Mouse (Mus musculus): Measurements from ENCODE around the gene Insl3. TPM values are rescaled to one million over a fixed set of nuclear protein-coding genes. Genes with fewer than 3 reads are reported as not detected.

Gene Insl3
- polyA plus RNA-seq, 1 experiment from 2014 or later: not detected

- H3K36me3 ChIP-seq: peaks cover 35% of the 10 kb centered on the region
- no peak overlapping the region for H3K9ac ChIP-seq (replicated peaks)
- no peaks in the 10 kb centered on the region for H3K27me3 ChIP-seq
- H3K9me3 ChIP-seq: no peaks in the 10 kb centered on the region
- H3K4me2 ChIP-seq (replicated peaks): no peak overlapping the region
- H3K27ac ChIP-seq (replicated peaks): no peak overlapping the region
- H3K4me1 ChIP-seq: peaks cover 36% of the 10 kb centered on the region
- 89% methylated on average over 13 of the region's 13 CpGs for WGBS
- ATAC-seq (replicated peaks): no peak
- H3K4me3 ChIP-seq: no peak overlapping the region
These were observed 27.6 kb downstream of the Insl3 start for GRCm38 (mm10) chr8:71716561-71717053.

- Histone ChIP-seq H3K9ac (replicated peaks) (no peak overlapping the region), H3K4me3 (no peak overlapping the region), H3K4me2 (replicated peaks) (no peak overlapping the region), H3K27ac (replicated peaks) (no peak overlapping the region), H3K27me3 (no peaks in the 10 kb centered on the region), H3K4me1 (peaks cover 41% of the 10 kb centered on the region), H3K9me3 (no peaks in the 10 kb centered on the region), H3K36me3 (peaks cover 31% of the 10 kb centered on the region)
- no peak for ATAC-seq (replicated peaks)
- WGBS: 90% methylated on average over 12 of the region's 12 CpGs
These were observed 28.1 kb downstream of the Insl3 start for GRCm38 (mm10) chr8:71717096-71717495.

- WGBS: 34% methylated on average over 3 of the region's 3 CpGs
These were observed 29.2 kb downstream of the Insl3 start for GRCm38 (mm10) chr8:71718252-71718651.

GRCm38 (mm10) chr8:71719218-71719617 is 30.2 kb downstream of the Insl3 start:
- WGBS: 24% methylated on average over 4 of the region's 4 CpGs
- Histone ChIP-seq H3K4me2 (replicated peaks) (0 out of 2 replicates have a peak overlapping the region, but pooled peaks have one; percentile 26), H3K4me3 (no peak overlapping the region), H3K9me3 (no peaks in the 10 kb centered on the region), H3K27ac (replicated peaks) (peak overlapping the region; percentile 86), H3K4me1 (peaks cover 54% of the 10 kb centered on the region), H3K9ac (replicated peaks) (no peak overlapping the region), H3K36me3 (peaks cover 23% of the 10 kb centered on the region), H3K27me3 (no peaks in the 10 kb centered on the region)
- ATAC-seq (replicated peaks): peak; percentile 63

More at GRCm38 (mm10) chr8:71718252-71718651, 29.2 kb downstream of the Insl3 start:
- no peak for ATAC-seq (replicated peaks)
- Histone ChIP-seq H3K27me3 (no peaks in the 10 kb centered on the region), H3K4me1 (peaks cover 46% of the 10 kb centered on the region), H3K9me3 (no peaks in the 10 kb centered on the region), H3K9ac (replicated peaks) (no peak overlapping the region), H3K4me2 (replicated peaks) (no peak overlapping the region), H3K27ac (replicated peaks) (peak overlapping the region; percentile 86), H3K4me3 (no peak overlapping the region), H3K36me3 (peaks cover 25% of the 10 kb centered on the region)

GRCm38 (mm10) chr8:71719928-71720457 is 31.0 kb downstream of the Insl3 start:
- Histone ChIP-seq H3K27ac (replicated peaks) (peak overlapping the region; percentile 86), H3K27me3 (no peaks in the 10 kb centered on the region), H3K9ac (replicated peaks) (no peak overlapping the region), H3K36me3 (peaks cover 18% of the 10 kb centered on the region), H3K4me1 (peaks cover 62% of the 10 kb centered on the region), H3K4me2 (replicated peaks) (peak overlapping the region; percentile 26), H3K9me3 (no peaks in the 10 kb centered on the region), H3K4me3 (0 out of 2 replicates have a peak overlapping the region, but pooled peaks have one; percentile 0)
- ATAC-seq (replicated peaks): peak; percentile 82
- WGBS: 13% methylated on average over 7 of the region's 7 CpGs

- no peak overlapping the region for H3K4me2 ChIP-seq (replicated peaks)
- H3K27me3 ChIP-seq: no peaks in the 10 kb centered on the region
- H3K27ac ChIP-seq (replicated peaks): no peak overlapping the region
- no peak for ATAC-seq (replicated peaks)
- WGBS: 73% methylated on average over 14 of the region's 14 CpGs
- no peaks in the 10 kb centered on the region for H3K36me3 ChIP-seq
- H3K9me3 ChIP-seq: no peaks in the 10 kb centered on the region
- no peak overlapping the region for H3K9ac ChIP-seq (replicated peaks)
- H3K4me3 ChIP-seq: no peak overlapping the region
- H3K4me1 ChIP-seq: peaks cover 65% of the 10 kb centered on the region
These were observed 34.1 kb downstream of the Insl3 start for GRCm38 (mm10) chr8:71723047-71723551.

GRCm38 (mm10) chr8:71724389-71724788 is 35.4 kb downstream of the Insl3 start:
- no peaks in the 10 kb centered on the region for H3K27me3 ChIP-seq
- peak overlapping the region; percentile 80 for H3K4me3 ChIP-seq
- 71% methylated on average over 4 of the region's 4 CpGs for WGBS
- H3K9me3 ChIP-seq: no peaks in the 10 kb centered on the region
- no peak overlapping the region for H3K9ac ChIP-seq (replicated peaks)
- no peaks in the 10 kb centered on the region for H3K36me3 ChIP-seq
- peaks cover 59% of the 10 kb centered on the region for H3K4me1 ChIP-seq
- H3K4me2 ChIP-seq (replicated peaks): peak overlapping the region; percentile 78
- no peak overlapping the region for H3K27ac ChIP-seq (replicated peaks)
- no peak for ATAC-seq (replicated peaks)

GRCm38 (mm10) chr8:71725122-71725924 is 36.3 kb downstream of the Insl3 start, which contains the start of gene Fcho1:
TSS of gene Fcho1 (minus strand) at chr8:71725716.
- peak within 1 kb of the TSS; percentile 79 for H3K9ac ChIP-seq (replicated peaks)
- H3K27ac ChIP-seq (replicated peaks): peak within 1 kb of the TSS; percentile 19; the same call in 1 of the 2 replicates
- H3K4me1 ChIP-seq: peaks cover 51% of the 10 kb centered on the region
- no peaks in the 10 kb centered on the region for H3K9me3 ChIP-seq
- peak; percentile 85 for ATAC-seq (replicated peaks)
- no peaks in the 10 kb centered on the region for H3K27me3 ChIP-seq
- under 1% methylated on average over 51 of the region's 54 CpGs for WGBS
- no peaks in the 10 kb centered on the region for H3K36me3 ChIP-seq
- H3K4me3 ChIP-seq: peak within 1 kb of the TSS; percentile 80
- H3K4me2 ChIP-seq (replicated peaks): peak within 1 kb of the TSS; percentile 78

GRCm38 (mm10) chr8:71728240-71728785 is 39.3 kb downstream of the Insl3 start:
- H3K9ac ChIP-seq (replicated peaks): peak overlapping the region; percentile 57
- peak overlapping the region; percentile 75 for H3K4me2 ChIP-seq (replicated peaks)
- H3K9me3 ChIP-seq: no peaks in the 10 kb centered on the region
- peak; percentile 20 for ATAC-seq (replicated peaks)
- H3K27ac ChIP-seq (replicated peaks): peak overlapping the region; percentile 78
- H3K4me3 ChIP-seq: peak overlapping the region; percentile 47
- WGBS: 5% methylated on average over 20 of the region's 21 CpGs
- no peaks in the 10 kb centered on the region for H3K27me3 ChIP-seq
- H3K4me1 ChIP-seq: peaks cover 27% of the 10 kb centered on the region
- H3K36me3 ChIP-seq: no peaks in the 10 kb centered on the region

- peak; percentile 40 for ATAC-seq (replicated peaks)
- H3K4me1 ChIP-seq: peaks cover 22% of the 10 kb centered on the region
- peak overlapping the region; percentile 57 for H3K9ac ChIP-seq (replicated peaks)
- peak overlapping the region; percentile 78 for H3K27ac ChIP-seq (replicated peaks)
- H3K4me2 ChIP-seq (replicated peaks): peak overlapping the region; percentile 75
- whole genome bisulfite sequencing: 3% methylated on average over 14 of the region's 16 CpGs
- no peaks in the 10 kb centered on the region for H3K36me3 ChIP-seq
- H3K27me3 ChIP-seq: no peaks in the 10 kb centered on the region
- peak overlapping the region; percentile 47 for H3K4me3 ChIP-seq
- no peaks in the 10 kb centered on the region for H3K9me3 ChIP-seq
These were observed 40.0 kb downstream of the Insl3 start for GRCm38 (mm10) chr8:71728826-71729620.

- ATAC-seq (replicated peaks): no peak
- H3K27ac ChIP-seq (replicated peaks): no peak overlapping the region
- no peaks in the 10 kb centered on the region for H3K9me3 ChIP-seq
- peaks cover 11% of the 10 kb centered on the region for H3K4me1 ChIP-seq
- no peak overlapping the region for H3K4me3 ChIP-seq
- H3K27me3 ChIP-seq: no peaks in the 10 kb centered on the region
- H3K36me3 ChIP-seq: no peaks in the 10 kb centered on the region
- H3K4me2 ChIP-seq (replicated peaks): no peak overlapping the region
- WGBS: 59% methylated on average over 3 of the region's 3 CpGs
- no peak overlapping the region for H3K9ac ChIP-seq (replicated peaks)
These were observed 42.7 kb downstream of the Insl3 start for GRCm38 (mm10) chr8:71731652-71732230.
